Mouse (Mus musculus): ENCODE results near the gene Mrpl39. TPM values are rescaled to one million over a fixed set of nuclear protein-coding genes. Genes with fewer than 3 reads are reported as not detected.

The Mrpl39 gene
- polyA plus RNA-seq, 1 experiment from 2014 or later = 43.9 TPM

DNA sequence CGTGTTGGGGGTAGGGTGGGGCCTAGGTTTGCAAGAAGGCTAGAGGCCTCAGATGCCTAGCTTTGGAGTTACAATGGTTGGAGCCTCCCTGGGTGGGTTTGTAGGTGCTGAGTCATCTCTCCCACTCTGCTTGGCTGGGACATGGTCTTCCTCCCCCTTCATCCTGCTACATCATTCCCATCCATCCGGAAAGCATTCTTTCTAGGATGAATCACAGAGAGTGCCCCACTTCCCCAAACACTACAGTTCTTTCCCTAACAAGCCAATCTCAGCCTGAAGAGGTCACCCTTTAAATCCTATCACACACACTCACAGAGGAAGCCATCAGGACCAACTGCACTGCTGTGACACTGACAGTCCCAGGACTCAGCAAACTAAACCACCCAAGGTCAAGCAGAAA lies 14.9 kb downstream of the Mrpl39 start:
- 96% methylated on average over 2 of the region's 2 CpGs for whole genome bisulfite sequencing
- ATAC-seq = no peak
- no peaks in the 10 kb centered on the region for H3K9me3 ChIP-seq
- no peak overlapping the region for H3K9ac ChIP-seq (replicated peaks)
- H3K27ac ChIP-seq = no peak overlapping the region
- H3K4me3 ChIP-seq (replicated peaks) = no peak overlapping the region
- H3K36me3 ChIP-seq = peaks cover 64% of the 10 kb centered on the region
- no peak overlapping the region for H3K4me2 ChIP-seq (replicated peaks)
- no peaks in the 10 kb centered on the region for H3K4me1 ChIP-seq (replicated peaks)
- no peaks in the 10 kb centered on the region for H3K27me3 ChIP-seq

DNA sequence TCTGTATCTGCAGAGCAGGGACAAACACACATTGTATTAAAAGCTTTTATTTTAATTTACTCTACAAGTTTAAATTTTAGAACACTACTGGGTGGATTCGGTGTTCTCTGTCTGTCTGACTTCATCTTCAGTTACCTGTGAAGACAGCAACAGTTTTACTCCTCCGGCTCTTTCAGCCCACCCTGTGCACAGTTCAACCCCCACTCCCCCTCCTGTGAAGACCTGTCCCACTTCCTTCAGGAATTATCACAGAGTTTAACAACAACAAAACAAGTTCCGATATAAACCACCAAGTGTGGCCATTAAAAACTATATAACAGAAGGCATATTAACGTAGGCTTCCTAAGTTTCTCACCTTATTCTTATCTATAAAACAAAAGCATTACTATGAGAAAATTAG lies 17.3 kb downstream of the Mrpl39 start:
- no peak for ATAC-seq

DNA sequence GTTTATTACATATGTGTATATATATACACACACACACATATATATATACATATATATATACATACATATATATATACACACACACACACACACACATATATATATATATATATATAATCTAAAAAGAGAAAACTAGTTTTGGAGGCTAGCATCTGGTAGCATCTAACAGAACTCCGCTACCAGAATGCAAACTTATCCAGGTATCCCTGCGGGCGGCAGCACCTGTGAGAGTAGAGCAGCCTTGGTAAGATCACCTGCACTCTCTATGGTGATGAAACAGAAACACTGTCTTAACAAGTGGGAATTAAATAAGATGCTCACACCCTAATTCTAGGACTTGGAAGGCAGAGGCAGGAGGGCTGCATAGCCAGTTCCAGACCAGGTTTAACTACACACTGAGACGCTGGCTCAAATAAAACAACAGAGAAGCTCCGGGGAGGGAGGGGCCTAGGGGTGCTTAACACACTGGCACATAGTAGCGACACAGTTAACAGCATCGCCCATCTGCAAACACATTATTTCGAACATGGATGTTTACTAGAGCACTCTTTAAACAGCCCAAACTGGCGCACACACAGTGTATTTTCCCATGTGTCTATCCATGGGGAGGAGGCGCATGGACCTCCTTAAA lies 17.8 kb downstream of the Mrpl39 start:
- Histone ChIP-seq H3K4me2 (replicated peaks) (no peak overlapping the region), H3K36me3 (peaks cover 36% of the 10 kb centered on the region), H3K9ac (replicated peaks) (no peak overlapping the region), H3K9me3 (no peaks in the 10 kb centered on the region), H3K4me1 (replicated peaks) (no peaks in the 10 kb centered on the region), H3K27me3 (no peaks in the 10 kb centered on the region), H3K27ac (no peak overlapping the region), H3K4me3 (replicated peaks) (no peak overlapping the region)
- 95% methylated on average over 10 of the region's 10 CpGs for WGBS
- no peak for ATAC-seq

More for the DNA sequence above, 17.3 kb downstream of the Mrpl39 start:
- H3K27ac ChIP-seq = no peak overlapping the region
- H3K4me1 ChIP-seq (replicated peaks) = no peaks in the 10 kb centered on the region
- H3K36me3 ChIP-seq = peaks cover 41% of the 10 kb centered on the region
- no peak overlapping the region for H3K4me2 ChIP-seq (replicated peaks)
- WGBS = 98% methylated on average over 4 of the region's 4 CpGs
- no peak overlapping the region for H3K9ac ChIP-seq (replicated peaks)
- H3K27me3 ChIP-seq = no peaks in the 10 kb centered on the region
- no peaks in the 10 kb centered on the region for H3K9me3 ChIP-seq
- H3K4me3 ChIP-seq (replicated peaks) = no peak overlapping the region

DNA sequence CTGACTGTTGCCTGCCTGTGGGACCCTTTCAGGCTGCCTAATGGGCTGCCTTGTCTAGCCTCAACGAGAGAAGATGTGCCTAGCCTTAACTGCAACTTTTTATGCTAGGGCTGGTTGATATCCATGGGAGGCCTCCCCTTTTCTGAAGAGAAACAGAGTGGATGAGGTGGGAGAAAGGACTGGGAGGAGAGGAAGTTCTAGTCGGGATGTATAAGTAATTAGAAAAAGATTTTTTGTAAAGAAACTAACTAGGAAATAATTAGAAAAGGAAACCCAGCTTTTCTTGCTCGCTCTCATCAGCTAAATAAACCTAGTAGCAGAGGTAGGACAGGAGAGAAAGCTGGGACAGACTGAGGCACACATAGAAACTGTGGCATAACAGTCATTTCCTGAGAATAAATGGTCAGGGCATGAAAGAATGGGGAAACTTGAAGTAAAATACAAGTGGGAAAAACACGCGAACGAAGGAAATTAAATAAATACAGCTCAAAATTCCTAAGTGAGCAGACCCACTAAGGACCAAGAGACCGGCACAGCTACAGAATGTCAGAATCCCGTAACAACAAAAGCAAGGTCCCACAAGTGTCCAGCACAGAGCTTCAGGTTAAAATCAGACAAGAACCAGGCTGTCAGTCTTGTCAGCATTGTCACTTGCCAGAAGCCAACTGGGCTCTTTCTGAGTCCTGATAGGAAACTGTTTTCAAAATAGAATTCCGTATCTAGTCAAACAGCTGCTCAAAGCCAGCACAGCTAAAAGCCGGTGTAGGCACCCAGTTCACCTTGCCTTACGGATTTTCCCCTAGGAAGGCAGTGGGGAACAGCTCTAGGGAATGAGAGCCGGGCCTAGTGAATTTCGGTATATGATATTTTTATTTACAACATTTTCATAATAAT lies 18.6 kb downstream of the Mrpl39 start:
- 93% methylated on average over 13 of the region's 13 CpGs for WGBS
- Histone ChIP-seq H3K9me3 (no peaks in the 10 kb centered on the region), H3K4me2 (replicated peaks) (no peak overlapping the region)

GRCm38 (mm10) chr16:84716197-84716596 lies 19.3 kb downstream of the Mrpl39 start:
- peaks cover 22% of the 10 kb centered on the region for H3K36me3 ChIP-seq
- no peak overlapping the region for H3K27ac ChIP-seq
- H3K4me2 ChIP-seq (replicated peaks) = no peak overlapping the region
- WGBS = 92% methylated on average over 7 of the region's 7 CpGs
- H3K4me1 ChIP-seq (replicated peaks) = no peaks in the 10 kb centered on the region
- no peaks in the 10 kb centered on the region for H3K27me3 ChIP-seq
- ATAC-seq = no peak
- H3K4me3 ChIP-seq (replicated peaks) = no peak overlapping the region
- H3K9me3 ChIP-seq = no peaks in the 10 kb centered on the region
- no peak overlapping the region for H3K9ac ChIP-seq (replicated peaks)

More for the DNA sequence above, 18.6 kb downstream of the Mrpl39 start:
- no peaks in the 10 kb centered on the region for H3K4me1 ChIP-seq (replicated peaks)
- no peak overlapping the region for H3K4me3 ChIP-seq (replicated peaks)
- no peak overlapping the region for H3K9ac ChIP-seq (replicated peaks)
- no peak for ATAC-seq
- no peaks in the 10 kb centered on the region for H3K27me3 ChIP-seq
- H3K36me3 ChIP-seq = peaks cover 30% of the 10 kb centered on the region
- H3K27ac ChIP-seq = no peak overlapping the region

GRCm38 (mm10) chr16:84714978-84715377 lies 20.6 kb downstream of the Mrpl39 start:
- no peaks in the 10 kb centered on the region for H3K27me3 ChIP-seq
- no peaks in the 10 kb centered on the region for H3K4me1 ChIP-seq (replicated peaks)
- H3K9me3 ChIP-seq = no peaks in the 10 kb centered on the region
- ATAC-seq = no peak
- H3K4me3 ChIP-seq (replicated peaks) = no peak overlapping the region
- H3K4me2 ChIP-seq (replicated peaks) = no peak overlapping the region
- no peak overlapping the region for H3K9ac ChIP-seq (replicated peaks)
- 93% methylated on average over 6 of the region's 6 CpGs for WGBS
- no peak overlapping the region for H3K27ac ChIP-seq
- peaks cover 12% of the 10 kb centered on the region for H3K36me3 ChIP-seq

DNA sequence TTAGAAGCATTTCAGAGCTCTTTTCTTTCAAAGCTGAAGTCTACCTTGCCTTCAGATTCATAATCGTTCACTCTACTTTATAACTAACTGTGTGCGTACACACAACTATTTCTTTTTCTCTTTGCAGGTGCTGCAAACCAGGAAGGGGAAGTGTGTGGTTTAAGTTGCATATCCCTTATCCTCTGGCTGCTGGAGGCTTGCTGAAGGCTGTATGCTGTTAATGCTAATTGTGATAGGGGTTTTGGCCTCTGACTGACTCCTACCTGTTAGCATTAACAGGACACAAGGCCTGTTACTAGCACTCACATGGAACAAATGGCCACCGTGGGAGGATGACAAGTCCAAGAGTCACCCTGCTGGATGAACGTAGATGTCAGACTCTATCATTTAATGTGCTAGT lies 21.6 kb downstream of the Mrpl39 start:
- no peak overlapping the region for H3K27ac ChIP-seq
- H3K36me3 ChIP-seq = peaks cover 12% of the 10 kb centered on the region
- H3K9ac ChIP-seq (replicated peaks) = no peak overlapping the region
- no peak overlapping the region for H3K4me3 ChIP-seq (replicated peaks)
- no peak overlapping the region for H3K4me2 ChIP-seq (replicated peaks)
- H3K9me3 ChIP-seq = no peaks in the 10 kb centered on the region
- no peaks in the 10 kb centered on the region for H3K4me1 ChIP-seq (replicated peaks)
- H3K27me3 ChIP-seq = no peaks in the 10 kb centered on the region
- 83% methylated on average over 4 of the region's 4 CpGs for WGBS
- ATAC-seq = no peak

DNA sequence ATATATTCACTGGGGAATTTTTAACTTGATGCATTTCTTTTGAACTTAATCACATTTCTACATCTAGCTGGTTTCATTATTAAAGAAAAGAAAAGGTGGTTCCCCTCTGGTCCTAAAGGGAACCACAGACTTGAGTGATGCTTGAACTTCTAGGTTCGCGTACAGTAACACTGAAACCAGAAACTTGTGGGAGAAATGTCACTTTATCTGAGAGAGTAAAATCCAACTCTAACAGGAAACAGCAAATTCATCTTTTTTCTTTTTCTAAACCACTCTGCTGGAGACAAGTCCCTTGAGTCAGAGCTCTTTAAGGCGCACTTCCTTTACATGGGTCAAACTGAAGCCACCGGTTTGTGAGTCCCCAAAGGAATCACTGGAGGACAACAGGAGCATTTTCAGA lies 22.4 kb downstream of the Mrpl39 start:
- no peak overlapping the region for H3K9ac ChIP-seq (replicated peaks)
- H3K4me2 ChIP-seq (replicated peaks) = no peak overlapping the region
- no peak for ATAC-seq
- WGBS = 89% methylated on average over 4 of the region's 4 CpGs
- H3K27me3 ChIP-seq = no peaks in the 10 kb centered on the region
- peaks cover 5% of the 10 kb centered on the region for H3K36me3 ChIP-seq
- no peak overlapping the region for H3K27ac ChIP-seq
- no peaks in the 10 kb centered on the region for H3K9me3 ChIP-seq
- H3K4me1 ChIP-seq (replicated peaks) = no peaks in the 10 kb centered on the region
- no peak overlapping the region for H3K4me3 ChIP-seq (replicated peaks)

DNA sequence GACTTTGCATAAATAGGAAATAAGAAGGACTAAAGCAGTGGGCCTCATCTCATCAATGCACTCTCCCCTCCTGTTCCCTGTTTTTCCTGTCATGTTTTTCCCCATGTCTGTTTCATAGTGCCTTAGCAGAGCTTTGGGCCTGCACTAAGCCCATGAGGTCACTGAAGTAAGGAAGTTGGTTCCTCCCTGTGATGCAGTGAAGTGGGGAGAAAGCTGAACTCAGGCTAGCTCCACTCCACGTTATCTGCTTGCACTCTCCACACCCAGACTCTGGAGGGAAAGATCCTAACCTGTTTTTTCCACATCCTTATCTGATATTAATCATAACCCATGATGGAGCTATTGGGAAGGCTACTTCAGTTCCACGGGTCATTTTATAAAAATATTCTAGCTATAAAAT lies 26.9 kb downstream of the Mrpl39 start:
- no peaks in the 10 kb centered on the region for H3K4me1 ChIP-seq (replicated peaks)
- 79% methylated on average over 2 of the region's 2 CpGs for WGBS
- H3K4me3 ChIP-seq (replicated peaks) = no peak overlapping the region
- H3K9me3 ChIP-seq = no peaks in the 10 kb centered on the region
- no peak overlapping the region for H3K4me2 ChIP-seq (replicated peaks)
- H3K27ac ChIP-seq = no peak overlapping the region
- H3K36me3 ChIP-seq = no peaks in the 10 kb centered on the region
- no peak overlapping the region for H3K9ac ChIP-seq (replicated peaks)
- H3K27me3 ChIP-seq = peaks cover 8% of the 10 kb centered on the region; the same call in 1 of the 2 replicates
- ATAC-seq = no peak

DNA sequence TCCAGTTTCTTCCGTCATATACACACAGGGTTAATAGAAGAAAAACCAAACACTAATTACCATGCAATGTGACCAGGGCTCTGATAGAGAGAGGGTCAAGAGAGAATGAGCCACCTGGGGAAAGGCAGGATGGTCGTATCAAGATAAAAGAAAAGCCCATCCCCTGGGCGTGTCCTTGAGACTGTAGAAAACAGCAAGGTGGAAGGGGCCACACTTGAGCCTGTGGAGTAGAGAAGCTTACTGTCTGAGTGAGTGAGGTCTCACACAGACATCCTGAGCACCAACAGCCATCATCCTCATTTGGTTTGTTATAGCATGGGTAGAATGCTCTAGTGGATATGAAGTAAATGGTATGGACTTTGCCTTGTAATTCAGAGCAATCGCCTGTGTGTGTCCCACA lies 27.7 kb downstream of the Mrpl39 start:
- H3K4me2 ChIP-seq (replicated peaks) = no peak overlapping the region
- WGBS = 73% methylated on average over 4 of the region's 4 CpGs
- no peak overlapping the region for H3K9ac ChIP-seq (replicated peaks)

DNA sequence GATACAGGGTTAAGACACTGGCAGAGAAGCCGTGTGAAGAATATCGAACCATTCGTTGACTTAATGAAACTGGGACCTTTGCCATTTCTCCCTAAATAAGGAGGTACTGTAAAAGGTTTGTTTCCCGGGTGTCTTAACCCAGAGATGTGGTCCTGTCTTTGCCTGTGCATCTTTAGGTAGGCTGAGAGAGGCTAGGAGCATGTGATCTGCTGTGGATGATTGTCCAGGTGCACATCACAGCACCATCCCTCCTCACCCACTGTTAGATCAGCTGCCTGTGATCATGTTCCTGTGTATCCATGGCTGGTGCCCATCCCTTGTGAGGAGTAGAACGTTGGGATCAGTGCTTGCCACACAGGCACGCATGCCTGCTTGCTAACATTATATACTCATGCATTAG lies 29.0 kb downstream of the Mrpl39 start:
- Histone ChIP-seq H3K4me3 (replicated peaks) (no peak overlapping the region), H3K4me1 (replicated peaks) (peaks cover 11% of the 10 kb centered on the region), H3K27me3 (peaks cover 23% of the 10 kb centered on the region), H3K27ac (no peak overlapping the region), H3K9me3 (no peaks in the 10 kb centered on the region), H3K36me3 (no peaks in the 10 kb centered on the region), H3K9ac (replicated peaks) (no peak overlapping the region), H3K4me2 (replicated peaks) (no peak overlapping the region)
- no peak for ATAC-seq
- 85% methylated on average over 6 of the region's 6 CpGs for WGBS

More for the DNA sequence above, 27.7 kb downstream of the Mrpl39 start:
- Histone ChIP-seq H3K4me1 (replicated peaks) (peaks cover 7% of the 10 kb centered on the region), H3K27ac (no peak overlapping the region), H3K36me3 (no peaks in the 10 kb centered on the region), H3K4me3 (replicated peaks) (no peak overlapping the region), H3K9me3 (no peaks in the 10 kb centered on the region), H3K27me3 (peaks cover 15% of the 10 kb centered on the region)
- no peak for ATAC-seq

DNA sequence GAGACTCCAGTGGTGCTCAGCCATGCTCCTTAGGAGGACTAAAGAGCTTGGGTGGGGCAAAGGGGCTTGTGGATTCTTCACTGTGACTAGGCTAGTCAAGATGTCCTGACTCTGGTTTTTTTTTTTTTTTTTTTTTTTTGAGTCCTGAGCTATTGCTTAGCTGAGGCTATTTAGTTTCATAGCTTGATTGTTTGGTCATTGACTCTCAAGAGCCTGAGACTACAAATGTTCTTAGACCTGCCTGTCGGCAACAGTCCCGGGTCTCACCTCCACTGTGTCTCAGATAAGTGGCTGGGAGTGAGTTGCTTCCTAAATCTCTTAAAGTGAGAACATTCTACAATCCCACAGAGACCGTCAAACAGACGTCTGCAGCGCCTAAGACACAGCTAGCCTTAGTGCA lies 30.0 kb downstream of the Mrpl39 start:
- no peaks in the 10 kb centered on the region for H3K9me3 ChIP-seq
- H3K4me1 ChIP-seq (replicated peaks) = peaks cover 11% of the 10 kb centered on the region
- peaks cover 23% of the 10 kb centered on the region for H3K27me3 ChIP-seq
- H3K36me3 ChIP-seq = no peaks in the 10 kb centered on the region
- WGBS = 83% methylated on average over 5 of the region's 5 CpGs
- H3K27ac ChIP-seq = no peak overlapping the region
- no peak overlapping the region for H3K9ac ChIP-seq (replicated peaks)
- ATAC-seq = no peak
- no peak overlapping the region for H3K4me3 ChIP-seq (replicated peaks)
- H3K4me2 ChIP-seq (replicated peaks) = no peak overlapping the region
